Mouse (Mus musculus) frontal cortex, postnatal 36 days (tissue): ENCODE data around the gene S100a2.

ENCODE experiments used
- DNase-seq, 2 experiments: peaks; one replicate each; pipeline ENCODE4 v3.0.0; 2022; ENCODE audit warnings: low spot score in 2 of 2

Gene S100a2

GRCm38 (mm10) chr3:90615911-90616310 lies 25.9 kb downstream of the S100a2 start:
- no peak for DNase-seq

GRCm38 (mm10) chr3:90617586-90617985 lies 27.5 kb downstream of the S100a2 start:
- no peak for DNase-seq

GRCm38 (mm10) chr3:90621552-90621951 lies 31.5 kb downstream of the S100a2 start:
- no peak for DNase-seq

GRCm38 (mm10) chr3:90623435-90624071 lies 33.5 kb downstream of the S100a2 start:
- DNase-seq = no peak

GRCm38 (mm10) chr3:90625496-90625895 lies 35.4 kb downstream of the S100a2 start:
- DNase-seq = no peak

- no peak for DNase-seq
These were observed 36.4 kb downstream of the S100a2 start for GRCm38 (mm10) chr3:90626266-90627021.

- DNase-seq = no peak
These were observed 37.3 kb downstream of the S100a2 start for GRCm38 (mm10) chr3:90627366-90627765.

- DNase-seq = no peak
These were observed 37.8 kb downstream of the S100a2 start for GRCm38 (mm10) chr3:90627807-90628206.

GRCm38 (mm10) chr3:90629298-90629697 lies 39.3 kb downstream of the S100a2 start:
- DNase-seq = no peak

GRCm38 (mm10) chr3:90631984-90632383 lies 41.9 kb downstream of the S100a2 start:
- DNase-seq = no peak

- no peak for DNase-seq
These were observed 48.6 kb downstream of the S100a2 start for GRCm38 (mm10) chr3:90638511-90639275.

GRCm38 (mm10) chr3:90639511-90640154 lies 49.6 kb downstream of the S100a2 start:
- no peak for DNase-seq

GRCm38 (mm10) chr3:90640981-90641380 lies 50.9 kb downstream of the S100a2 start:
- no peak for DNase-seq
